Mouse (Mus musculus): ENCODE measurements around the gene Olfr201. TPM values are rescaled to one million over a fixed set of nuclear protein-coding genes. Genes with fewer than 3 reads are reported as not detected.
"Not testable (repeated sequence)": the region's sequence is repeated elsewhere in the genome, so short reads cannot be mapped to it uniquely, and the experiment has no call there.

Olfr201 gene
- not detected in 2 replicates for polyA plus RNA-seq (2015; fragmentation: Nextera tagmentation; extraction: Ambion mirVana)

DNA sequence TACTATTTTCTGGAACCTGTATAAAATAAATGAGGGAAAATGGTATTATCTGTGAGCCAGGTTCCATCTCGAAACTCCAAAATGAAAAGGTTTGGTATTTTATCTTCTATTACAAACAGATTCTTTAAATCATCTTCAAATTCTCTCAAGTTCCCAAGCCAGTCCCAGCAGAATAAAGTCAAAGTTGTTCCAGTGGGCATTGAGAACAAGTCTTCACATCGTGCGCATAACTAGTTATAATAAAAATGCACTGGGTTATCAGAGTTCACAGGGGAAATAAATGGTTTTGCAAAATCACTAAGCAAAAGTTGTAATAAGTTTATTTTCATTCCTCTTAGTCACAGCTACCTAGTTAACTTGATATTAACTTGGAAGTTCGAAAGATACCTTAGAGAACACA, at the start of gene Olfr201:
TSS of gene Olfr201 (minus strand) at position 101 of the 400 bp plus-strand sequence.
- not testable (repeated sequence) for H3K9me3 ChIP-seq (replicated peaks); H3K4me1 ChIP-seq (replicated peaks); ATAC-seq (replicated peaks; ENCODE audit: insufficient number of reproducible peaks, insufficient read depth, low FRiP score, low read depth)

DNA sequence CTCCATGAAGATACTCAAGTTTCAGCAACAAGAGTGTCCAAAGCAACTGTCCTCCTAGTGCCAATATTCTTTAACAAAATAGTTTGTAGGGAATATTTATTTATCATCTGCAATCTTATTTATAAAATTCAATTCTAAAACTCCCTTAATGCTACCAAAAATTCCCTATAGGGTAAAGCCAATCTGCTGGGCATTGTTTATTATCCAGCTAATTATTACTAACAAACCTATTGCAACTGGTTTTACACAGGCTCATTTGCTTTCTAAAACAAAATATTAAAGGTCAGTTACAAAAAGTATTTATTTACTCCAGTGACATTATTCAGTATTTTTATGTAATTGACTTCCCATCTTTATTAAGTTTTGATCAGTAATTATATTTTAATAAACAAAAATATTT, 45.7 kb upstream of the Olfr201 start, which contains the start of gene Olfr204:
TSS of gene Olfr204 (minus strand) at position 101 of the 400 bp plus-strand sequence.
- Histone ChIP-seq H3K27me3 (no peaks in the 10 kb centered on the region), H3K36me3 (no peaks in the 10 kb centered on the region)
- no peak for ATAC-seq (replicated peaks; ENCODE audit: insufficient number of reproducible peaks, insufficient read depth, low FRiP score, low read depth)

More for the DNA sequence above, at the start of gene Olfr201:
- H3K27me3 ChIP-seq, H3K4me3 ChIP-seq, H3K27ac ChIP-seq, H3K9ac ChIP-seq, H3K36me3 ChIP-seq, H3K4me2 ChIP-seq: not testable (repeated sequence)
- WGBS = 79% methylated on average over 4 of the region's 4 CpGs

DNA sequence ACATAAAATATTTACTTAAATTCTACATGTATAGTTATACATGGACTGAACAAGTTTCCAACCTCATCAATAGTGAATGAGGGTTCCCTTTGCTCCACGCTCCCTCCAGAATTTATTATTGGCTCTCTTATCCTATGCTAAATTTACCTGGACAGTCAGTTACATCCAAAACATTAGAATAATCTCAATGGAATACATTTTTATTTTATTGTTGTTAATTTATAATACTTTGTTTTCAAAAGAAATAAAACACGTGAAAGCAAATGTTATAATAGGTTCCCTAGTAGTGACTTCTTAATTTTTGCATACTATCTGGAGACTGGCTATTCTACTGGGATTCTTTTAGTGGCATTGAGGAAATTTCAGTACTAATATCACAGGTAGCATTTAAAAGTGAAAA, 26.1 kb upstream of the Olfr201 start, which contains the start of gene Olfr203:
TSS of gene Olfr203 (plus strand) at position 301 of the 400 bp plus-strand sequence.
- no peaks in the 10 kb centered on the region for H3K27me3 ChIP-seq
- no peak within 1 kb of the TSS for H3K9ac ChIP-seq
- no peak within 1 kb of the TSS for H3K4me2 ChIP-seq
- no peaks in the 10 kb centered on the region for H3K4me1 ChIP-seq (replicated peaks)
- no peak within 1 kb of the TSS for H3K27ac ChIP-seq
- no peak within 1 kb of the TSS for H3K4me3 ChIP-seq
- no peaks in the 10 kb centered on the region for H3K36me3 ChIP-seq
- 82% methylated on average over 2 of the region's 2 CpGs for WGBS
- no peaks in the 10 kb centered on the region for H3K9me3 ChIP-seq (replicated peaks)
- ATAC-seq (replicated peaks; ENCODE audit: insufficient number of reproducible peaks, insufficient read depth, low FRiP score, low read depth) = no peak

More for the DNA sequence above, 45.7 kb upstream of the Olfr201 start, which contains the start of gene Olfr204:
- H3K9me3 ChIP-seq (replicated peaks) = no peaks in the 10 kb centered on the region
- H3K4me3 ChIP-seq = no peak within 1 kb of the TSS
- H3K4me2 ChIP-seq = no peak within 1 kb of the TSS
- no peaks in the 10 kb centered on the region for H3K4me1 ChIP-seq (replicated peaks)
- no peak within 1 kb of the TSS for H3K9ac ChIP-seq
- no peak within 1 kb of the TSS for H3K27ac ChIP-seq

DNA sequence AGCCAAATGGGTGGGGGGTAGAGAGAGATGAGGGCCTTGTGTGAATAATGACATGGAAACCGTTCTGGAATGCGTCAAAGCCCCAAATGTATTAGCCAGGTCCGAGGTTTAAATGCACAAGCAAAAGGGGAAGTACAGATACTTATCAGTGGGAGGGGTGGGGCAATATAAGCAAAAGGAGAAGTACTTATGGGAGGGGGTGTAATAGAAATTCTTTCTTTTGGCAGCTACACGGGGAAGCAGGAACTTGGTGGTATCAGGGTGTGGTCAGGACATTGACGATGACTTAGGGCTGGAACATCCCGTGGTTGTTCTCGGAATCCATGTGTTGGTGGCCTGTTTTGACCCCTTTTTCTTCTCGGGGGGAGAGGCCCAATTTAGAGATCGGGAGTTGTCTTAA, 15.1 kb upstream of the Olfr201 start:
- not testable (repeated sequence) for ATAC-seq (replicated peaks; ENCODE audit: insufficient number of reproducible peaks, insufficient read depth, low FRiP score, low read depth)
- WGBS = 76% methylated on average over 9 of the region's 9 CpGs

DNA sequence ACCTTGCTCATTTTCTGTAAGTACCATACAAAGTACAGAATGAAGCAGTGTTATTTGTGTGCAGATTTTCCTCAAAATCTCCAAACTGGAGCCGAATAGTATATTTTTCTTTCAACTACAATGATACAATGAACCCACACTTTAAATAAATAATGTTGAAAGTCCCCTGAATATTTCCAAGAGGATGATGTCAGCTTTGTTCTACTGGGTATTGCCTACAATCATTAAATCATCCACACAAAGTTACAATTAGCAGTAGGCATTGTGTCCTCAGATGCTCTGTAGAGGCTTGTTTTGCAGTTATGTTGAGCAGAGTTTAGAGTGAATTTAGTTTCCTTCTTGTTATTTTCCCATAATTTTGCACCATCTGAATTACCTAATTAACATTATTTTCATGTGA, 14.3 kb upstream of the Olfr201 start, which contains the start of gene Olfr202:
TSS of gene Olfr202 (minus strand) at position 101 of the 400 bp plus-strand sequence.
- H3K9ac ChIP-seq = no peak within 1 kb of the TSS
- H3K27me3 ChIP-seq = no peaks in the 10 kb centered on the region
- H3K27ac ChIP-seq = no peak within 1 kb of the TSS
- no peaks in the 10 kb centered on the region for H3K4me1 ChIP-seq (replicated peaks)
- ATAC-seq (replicated peaks; ENCODE audit: insufficient number of reproducible peaks, insufficient read depth, low FRiP score, low read depth) = no peak
- no peaks in the 10 kb centered on the region for H3K9me3 ChIP-seq (replicated peaks)
- no peaks in the 10 kb centered on the region for H3K36me3 ChIP-seq
- WGBS = 72% methylated on average over 1 of the region's 1 CpGs
- H3K4me3 ChIP-seq = no peak within 1 kb of the TSS
- H3K4me2 ChIP-seq = no peak within 1 kb of the TSS

More for the DNA sequence above, 15.1 kb upstream of the Olfr201 start:
- not testable (repeated sequence) for H3K9ac ChIP-seq; H3K4me1 ChIP-seq (replicated peaks); H3K4me3 ChIP-seq; H3K27me3 ChIP-seq; H3K27ac ChIP-seq; H3K4me2 ChIP-seq; H3K36me3 ChIP-seq; H3K9me3 ChIP-seq (replicated peaks)

DNA sequence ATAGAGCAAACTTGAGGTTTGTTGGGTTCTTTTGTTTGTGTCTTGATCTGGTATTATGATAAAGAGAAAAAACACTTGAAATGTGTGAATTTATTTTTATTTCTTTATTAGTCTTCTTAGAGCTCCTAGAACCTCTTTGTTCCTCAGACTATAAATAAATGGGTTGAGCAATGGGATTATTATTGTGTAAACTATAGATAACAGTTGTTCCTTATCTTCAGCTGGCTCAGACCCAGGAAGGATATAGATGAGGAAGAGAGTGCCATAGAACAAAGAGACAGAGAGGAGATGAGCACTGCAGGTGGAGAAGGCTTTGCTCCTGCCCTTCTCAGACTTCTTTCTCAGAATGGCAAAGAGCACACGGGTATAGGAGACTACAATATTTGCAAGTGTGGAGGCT, 11.0 kb upstream of the Olfr201 start:
- no peak overlapping the region for H3K4me2 ChIP-seq
- WGBS = 59% methylated on average over 1 of the region's 1 CpGs
- ATAC-seq (replicated peaks; ENCODE audit: insufficient number of reproducible peaks, insufficient read depth, low FRiP score, low read depth) = no peak
- no peak overlapping the region for H3K27ac ChIP-seq
- H3K4me3 ChIP-seq = no peak overlapping the region
- no peaks in the 10 kb centered on the region for H3K27me3 ChIP-seq
- H3K4me1 ChIP-seq (replicated peaks) = no peaks in the 10 kb centered on the region
- no peak overlapping the region for H3K9ac ChIP-seq
- H3K9me3 ChIP-seq (replicated peaks) = no peaks in the 10 kb centered on the region
- no peaks in the 10 kb centered on the region for H3K36me3 ChIP-seq

DNA sequence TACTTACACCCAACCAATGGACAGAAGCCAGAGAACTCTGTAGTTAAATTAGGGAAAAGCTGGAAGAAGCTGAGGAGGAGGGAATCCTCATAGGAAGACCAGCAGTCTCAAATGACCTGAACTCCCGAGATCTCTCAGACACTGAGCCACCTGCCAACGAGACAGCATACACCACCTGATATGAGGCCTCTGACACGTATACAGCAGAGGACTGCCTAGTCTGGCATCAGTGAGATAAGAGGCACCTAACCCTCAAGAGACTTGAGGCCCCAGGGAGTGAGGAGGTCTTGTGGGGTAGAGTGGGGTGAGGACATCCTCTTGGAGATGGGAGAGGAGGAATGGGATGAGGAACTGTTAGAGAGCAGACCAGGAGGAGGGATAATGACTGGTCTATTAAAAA, 8.1 kb upstream of the Olfr201 start:
- Histone ChIP-seq H3K27ac (no peak overlapping the region), H3K9ac (no peak overlapping the region), H3K4me1 (replicated peaks) (no peaks in the 10 kb centered on the region), H3K9me3 (replicated peaks) (no peaks in the 10 kb centered on the region), H3K4me2 (no peak overlapping the region), H3K4me3 (no peak overlapping the region), H3K36me3 (no peaks in the 10 kb centered on the region), H3K27me3 (no peaks in the 10 kb centered on the region)
- ATAC-seq (replicated peaks; ENCODE audit: insufficient number of reproducible peaks, insufficient read depth, low FRiP score, low read depth) = no peak
- 48% methylated on average over 3 of the region's 3 CpGs for WGBS

DNA sequence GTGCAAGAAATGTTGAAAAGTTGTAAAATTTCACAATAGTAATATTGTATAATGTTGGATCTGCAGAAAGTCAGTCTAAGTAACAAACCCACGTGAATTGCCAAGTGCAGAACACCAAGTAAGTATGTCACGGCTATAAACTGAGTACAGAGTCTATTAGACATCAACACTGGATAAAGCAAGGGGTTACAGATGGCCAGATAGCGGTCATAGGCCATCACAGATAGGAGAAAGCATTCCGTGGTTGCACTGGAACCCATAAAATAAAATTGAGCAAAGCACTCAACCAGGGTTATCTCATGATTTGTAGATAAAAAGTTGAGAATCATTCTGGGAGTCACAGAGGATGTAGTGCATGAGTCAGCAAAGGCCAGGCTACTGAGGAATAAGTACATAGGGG, 3.3 kb downstream of the Olfr201 start:
- H3K27me3 ChIP-seq; H3K27ac ChIP-seq; H3K4me1 ChIP-seq (replicated peaks); ATAC-seq (replicated peaks; ENCODE audit: insufficient number of reproducible peaks, insufficient read depth, low FRiP score, low read depth); H3K9ac ChIP-seq; H3K4me3 ChIP-seq; H3K36me3 ChIP-seq; H3K4me2 ChIP-seq; H3K9me3 ChIP-seq (replicated peaks): not testable (repeated sequence)
- WGBS = 61% methylated on average over 4 of the region's 4 CpGs

DNA sequence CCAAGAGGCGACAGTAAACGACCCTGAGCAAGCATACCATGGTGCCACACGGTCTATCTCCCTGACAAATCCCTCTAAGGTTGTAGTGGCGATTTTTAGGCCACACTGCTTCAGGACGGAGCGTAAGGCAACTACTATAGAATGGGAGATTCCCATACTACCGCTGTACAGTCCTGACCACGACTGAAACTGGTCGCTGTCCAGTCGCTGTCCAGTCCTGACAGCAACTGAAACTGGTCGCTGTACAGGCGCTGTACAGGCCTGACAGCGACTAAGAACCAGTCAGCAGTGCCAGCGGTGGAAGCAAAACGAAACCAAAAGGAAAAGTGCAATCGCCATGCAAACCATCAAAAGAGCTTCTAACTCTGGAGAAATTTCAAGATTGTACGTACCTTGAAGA, 22.7 kb downstream of the Olfr201 start:
- no peak for ATAC-seq (replicated peaks; ENCODE audit: insufficient number of reproducible peaks, insufficient read depth, low FRiP score, low read depth)
- Histone ChIP-seq H3K4me1 (replicated peaks) (no peaks in the 10 kb centered on the region), H3K9me3 (replicated peaks) (no peaks in the 10 kb centered on the region), H3K4me3 (no peak overlapping the region), H3K4me2 (no peak overlapping the region), H3K27ac (no peak overlapping the region), H3K36me3 (no peaks in the 10 kb centered on the region), H3K27me3 (no peaks in the 10 kb centered on the region), H3K9ac (no peak overlapping the region)
- WGBS = 79% methylated on average over 17 of the region's 17 CpGs

DNA sequence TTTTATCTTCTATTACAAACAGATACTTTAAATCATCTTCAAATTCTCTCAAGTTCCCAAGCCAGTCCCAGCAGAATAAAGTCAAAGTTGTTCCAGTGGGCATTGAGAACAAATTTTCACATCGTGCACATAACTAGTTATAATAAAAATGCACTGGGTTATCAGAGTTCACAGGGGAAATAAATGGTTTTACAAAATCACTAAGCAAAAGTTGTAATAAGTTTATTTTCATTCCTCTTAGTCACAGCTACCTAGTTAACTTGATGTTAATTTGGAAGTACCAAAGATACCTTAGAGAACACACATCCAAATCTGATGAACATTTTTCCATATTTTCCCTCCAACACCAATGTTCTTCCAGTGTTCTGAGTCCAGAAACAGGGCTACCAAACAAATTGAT, 52.8 kb downstream of the Olfr201 start, which contains the start of gene Olfr199:
TSS of gene Olfr199 (minus strand) at position 101 of the 400 bp plus-strand sequence.
- not testable (repeated sequence) for H3K9ac ChIP-seq; ATAC-seq (replicated peaks; ENCODE audit: insufficient number of reproducible peaks, insufficient read depth, low FRiP score, low read depth)

DNA sequence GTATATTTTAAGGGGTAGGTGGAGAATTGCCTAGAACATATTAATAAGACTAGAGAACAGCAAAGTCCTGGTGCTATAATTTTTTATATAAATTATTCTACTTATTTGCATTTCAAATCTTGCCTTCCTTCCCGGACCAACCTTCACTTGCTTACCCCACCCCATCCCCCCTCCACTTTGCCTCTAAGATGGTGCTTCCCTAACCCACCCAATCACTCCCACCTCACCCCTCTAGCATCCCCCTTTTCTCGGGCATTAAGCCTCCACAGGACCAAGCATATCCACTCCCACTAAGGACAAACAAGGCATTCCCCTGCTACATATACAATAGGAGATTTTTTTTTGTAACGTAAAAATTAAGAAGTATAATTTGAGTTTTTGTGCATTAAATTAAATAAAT, 54.6 kb downstream of the Olfr201 start:
- 74% methylated on average over 3 of the region's 3 CpGs for WGBS
- H3K27ac ChIP-seq; H3K9ac ChIP-seq; H3K4me1 ChIP-seq (replicated peaks); H3K27me3 ChIP-seq; H3K4me3 ChIP-seq; ATAC-seq (replicated peaks; ENCODE audit: insufficient number of reproducible peaks, insufficient read depth, low FRiP score, low read depth); H3K4me2 ChIP-seq; H3K9me3 ChIP-seq (replicated peaks); H3K36me3 ChIP-seq: not testable (repeated sequence)

More for the DNA sequence above, 52.8 kb downstream of the Olfr201 start, which contains the start of gene Olfr199:
- H3K4me3 ChIP-seq; H3K9me3 ChIP-seq (replicated peaks); H3K27ac ChIP-seq; H3K27me3 ChIP-seq; H3K4me2 ChIP-seq; H3K36me3 ChIP-seq; H3K4me1 ChIP-seq (replicated peaks): not testable (repeated sequence)
- 80% methylated on average over 1 of the region's 1 CpGs for WGBS

Data from heart, embryonic 15.5 days (tissue).